22 mouse cellular contexts compared by ENCODE assay signal in genomic region chr12:77507770-77508169, GRCm38 (mm10).
"Had no signal": no experiment of that assay in that cellular context is flagged by ENCODE, and none has a peak within 500 bp of the region (broad histone marks: within the 10 kb centered on the region; RNA-seq: fewer than 3 reads in every experiment).

No protein-coding gene starts in this region.

- H3K27ac ChIP-seq: liver, embryonic 13.5 days; liver, embryonic 15.5 days; lung, embryonic 15.5 days; macrophage; midbrain, embryonic 12.5 days; neural tube, embryonic 13.5 days; neural tube, embryonic 15.5 days; stomach, embryonic 15.5 days; stomach, postnatal 0 days had no signal

- ATAC-seq: liver, postnatal 0 days; lung, postnatal 0 days; midbrain, embryonic 16.5 days had no signal

- H3K4me3 ChIP-seq: liver, embryonic 13.5 days; liver, embryonic 15.5 days; lung, embryonic 15.5 days; megakaryocyte, embryonic 14.5 days; midbrain, embryonic 12.5 days; myocyte; neural tube, embryonic 13.5 days; neural tube, embryonic 15.5 days; stomach, embryonic 15.5 days had no signal

- H3K27me3 ChIP-seq: liver, embryonic 13.5 days; liver, embryonic 15.5 days; lung, embryonic 15.5 days; midbrain, embryonic 12.5 days; neural tube, embryonic 13.5 days; neural tube, embryonic 15.5 days; stomach, embryonic 15.5 days had no signal

- H3K9me3 ChIP-seq: liver, embryonic 13.5 days; liver, embryonic 15.5 days; lung, embryonic 15.5 days; midbrain, embryonic 12.5 days; neural tube, embryonic 13.5 days; neural tube, embryonic 15.5 days; stomach, embryonic 15.5 days had no signal

- H3K4me1 ChIP-seq: liver, embryonic 13.5 days; liver, embryonic 15.5 days; lung, embryonic 15.5 days; megakaryocyte, embryonic 14.5 days; midbrain, embryonic 12.5 days; neural tube, embryonic 13.5 days; neural tube, embryonic 15.5 days; stomach, embryonic 15.5 days had no signal

- H3K36me3 ChIP-seq: liver, embryonic 13.5 days; liver, embryonic 15.5 days; lung, embryonic 15.5 days; midbrain, embryonic 12.5 days; neural tube, embryonic 13.5 days; neural tube, embryonic 15.5 days; stomach, embryonic 15.5 days had no signal

- H3K4me2 ChIP-seq: liver, embryonic 13.5 days; liver, embryonic 15.5 days; lung, embryonic 15.5 days; midbrain, embryonic 12.5 days; neural tube, embryonic 13.5 days; neural tube, embryonic 15.5 days; stomach, embryonic 15.5 days had no signal

- H3K9ac ChIP-seq: liver, embryonic 13.5 days; liver, embryonic 15.5 days; liver, postnatal 0 days; lung, embryonic 15.5 days; midbrain, embryonic 12.5 days; neural tube, embryonic 13.5 days; neural tube, embryonic 15.5 days; stomach, embryonic 15.5 days had no signal

- DNase-seq: liver, embryonic 13.5 days; liver, postnatal 0 days; lung, adult 2 months; lung, postnatal 14 days; lung, postnatal 36 days; midbrain, embryonic 14.5 days; right cerebral cortex, postnatal 14 days; thymus, adult 2 months; thymus, postnatal 25 days; thymus, postnatal 4 days had no signal
